Mouse (Mus musculus) urinary bladder, postnatal 36 days (tissue): ENCODE results near the gene Ptpn22.
"Not testable (repeated sequence)": the region's sequence is repeated elsewhere in the genome, so short reads cannot be mapped to it uniquely, and the experiment has no call there.

Experiments
- DNase-seq, 2 experiments: peaks; one replicate each; pipeline ENCODE4 v3.0.0; 2022; ENCODE audit warnings: low spot score in 2 of 2, mixed read lengths in 1 of 2

The Ptpn22 gene

DNA sequence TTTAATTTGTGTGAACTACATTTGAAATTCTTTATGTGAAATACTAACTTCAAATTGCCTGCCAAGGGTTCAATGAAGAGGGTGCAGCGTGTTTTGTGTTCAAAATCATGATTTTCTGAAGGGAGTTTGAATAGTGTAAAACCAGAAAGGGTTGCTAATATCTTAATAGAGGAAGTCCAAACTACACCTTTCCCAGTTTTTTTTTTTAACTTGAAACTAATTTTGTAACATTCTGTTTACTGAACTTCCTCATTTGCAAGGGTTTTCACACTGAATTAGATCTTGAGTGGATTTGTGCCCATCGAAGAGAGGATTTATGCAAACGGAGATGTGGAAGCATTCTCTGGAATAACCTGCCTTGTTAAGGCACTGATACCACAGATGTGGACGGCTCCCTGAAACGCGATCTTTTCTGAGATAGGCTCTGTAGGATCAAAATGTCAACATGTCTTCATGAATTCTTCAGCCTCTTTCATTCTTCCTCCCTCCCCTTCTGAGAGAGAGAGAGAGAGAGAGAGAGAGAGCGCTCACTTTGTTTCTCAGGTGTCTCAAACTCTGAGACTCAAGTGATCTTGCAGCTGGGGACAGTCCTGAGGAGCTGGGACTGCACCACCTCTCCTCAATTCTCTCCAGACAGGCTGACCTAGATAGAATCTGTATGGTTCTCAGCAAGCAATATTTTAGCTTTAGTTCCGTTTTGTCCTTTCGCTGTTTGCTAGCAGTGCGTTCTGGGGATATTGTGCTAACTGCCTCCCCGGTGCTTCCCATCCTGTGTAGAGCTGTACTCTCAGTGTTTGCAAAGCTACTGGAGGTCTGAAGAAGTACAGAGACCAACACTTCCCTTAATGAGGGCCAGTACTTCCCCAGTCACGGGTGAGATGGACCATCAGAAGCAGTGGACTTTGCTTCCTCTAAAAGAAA is at the start of gene Ptpn22:
Gene Ptpn22 (plus strand): TSS at position 915 of the 921 bp plus-strand sequence.
- DNase-seq = peak in 1 of 2 experiments; percentile 2

DNA sequence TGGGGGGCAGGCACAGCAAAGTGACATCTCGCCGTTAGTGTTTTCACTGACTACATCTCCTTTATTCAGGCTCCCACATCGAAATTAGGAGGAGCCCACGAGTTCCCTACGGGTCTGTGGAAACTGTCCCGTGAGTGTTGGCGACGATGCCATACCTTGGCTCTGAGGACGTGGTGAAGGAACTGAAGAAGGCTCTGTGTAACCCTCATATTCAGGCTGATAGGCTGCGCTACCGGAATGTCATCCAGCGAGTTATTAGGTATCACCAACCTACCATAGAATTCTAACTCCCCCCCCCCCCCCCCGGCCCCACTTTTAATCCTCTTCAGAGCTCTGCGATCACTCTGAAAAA is 49.8 kb upstream of the Ptpn22 start:
- DNase-seq = no peak

DNA sequence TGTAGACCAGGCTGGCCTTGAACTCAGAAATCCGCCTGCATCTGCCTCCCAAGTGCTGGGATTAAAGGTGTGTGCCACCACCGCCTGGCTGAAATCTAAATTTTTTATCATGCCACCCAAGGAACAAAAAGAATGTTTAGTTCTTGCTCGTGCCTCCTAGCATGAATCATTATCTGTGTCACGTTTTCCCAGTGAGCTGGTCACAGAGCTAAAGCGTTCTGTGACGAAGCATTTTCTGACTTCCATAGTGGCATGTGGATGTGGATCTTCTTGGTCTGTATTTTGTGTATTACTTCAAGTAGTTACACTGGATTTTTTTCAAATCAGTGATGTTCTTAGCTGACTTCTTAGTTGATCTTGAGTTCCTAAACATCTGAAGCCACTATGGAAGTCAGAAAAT is 48.6 kb upstream of the Ptpn22 start:
- no peak for DNase-seq

DNA sequence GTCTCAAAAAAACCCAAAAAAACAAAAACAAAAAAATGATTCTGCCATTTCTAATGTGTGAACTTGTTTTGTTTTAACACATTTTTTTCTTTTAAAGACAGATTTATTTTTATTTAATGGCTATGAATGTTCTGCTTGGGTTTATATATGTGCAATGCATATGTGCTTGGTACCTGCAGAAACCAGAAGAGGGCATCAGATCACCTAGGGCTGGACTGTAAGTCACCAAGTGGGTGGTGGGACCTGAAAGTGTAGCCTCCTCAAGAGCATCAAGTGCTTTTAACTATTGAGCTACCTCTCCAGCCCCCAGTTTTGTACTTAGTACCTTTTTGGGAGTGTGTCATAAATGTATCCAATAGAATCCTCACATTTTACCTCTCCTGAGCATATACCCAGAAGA is 32.0 kb upstream of the Ptpn22 start:
- DNase-seq = no peak

DNA sequence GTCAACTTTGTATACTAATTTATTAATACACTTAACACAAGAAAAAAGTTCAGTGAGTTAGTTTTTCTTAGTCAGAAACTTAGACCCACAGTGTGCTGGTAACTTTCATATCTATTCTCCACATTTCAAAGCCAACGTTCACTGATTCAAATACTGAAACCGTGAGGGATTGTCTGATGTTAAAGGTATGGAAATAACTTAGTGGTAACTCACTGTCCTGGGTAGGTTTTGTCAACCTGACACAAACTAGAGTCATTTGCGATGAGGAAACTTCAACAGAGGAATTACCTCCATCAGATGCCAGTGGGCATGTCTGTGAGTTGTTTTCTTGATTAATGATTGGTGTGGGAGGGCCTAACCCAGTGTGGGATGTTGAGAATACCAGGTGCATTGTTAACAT is 30.6 kb upstream of the Ptpn22 start:
- no peak for DNase-seq

DNA sequence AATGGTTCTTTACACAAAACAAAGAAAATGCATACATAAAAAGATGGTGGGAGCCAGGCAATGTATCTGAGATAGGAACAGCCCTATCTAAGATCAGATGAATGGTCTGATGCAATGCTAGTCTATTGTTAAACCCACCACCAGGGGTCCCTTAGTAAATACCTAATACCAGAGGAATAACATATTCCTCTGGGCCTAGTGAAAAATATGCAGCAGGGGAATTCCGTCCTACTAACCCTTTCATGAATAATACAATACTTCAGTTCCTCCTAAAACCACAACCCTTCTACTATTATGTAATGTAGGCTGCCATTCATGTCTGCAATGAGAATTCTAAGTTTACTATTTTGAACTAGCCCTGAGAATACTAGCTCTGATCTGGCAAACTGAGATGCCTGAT is 28.9 kb upstream of the Ptpn22 start:
- not testable (repeated sequence) for DNase-seq

DNA sequence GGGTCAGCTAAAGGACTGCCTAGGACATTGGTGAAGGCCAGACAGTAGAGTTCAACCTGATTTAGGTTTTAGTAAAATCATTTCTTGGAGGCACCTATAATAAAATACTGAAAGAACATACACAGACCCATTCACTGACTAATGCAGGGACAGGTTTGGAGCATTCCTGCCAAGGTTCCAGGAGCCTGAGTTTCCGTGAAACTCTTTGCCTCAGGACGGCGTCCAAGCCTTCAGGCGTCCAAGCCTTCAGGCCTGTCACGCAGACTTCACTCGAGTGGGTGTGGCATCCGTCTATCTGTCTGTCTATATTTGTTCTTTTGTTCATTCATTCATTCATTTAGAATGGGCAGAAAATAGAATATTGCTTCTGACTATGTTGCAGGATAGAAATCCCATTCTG is 28.4 kb upstream of the Ptpn22 start:
- DNase-seq = no peak

DNA sequence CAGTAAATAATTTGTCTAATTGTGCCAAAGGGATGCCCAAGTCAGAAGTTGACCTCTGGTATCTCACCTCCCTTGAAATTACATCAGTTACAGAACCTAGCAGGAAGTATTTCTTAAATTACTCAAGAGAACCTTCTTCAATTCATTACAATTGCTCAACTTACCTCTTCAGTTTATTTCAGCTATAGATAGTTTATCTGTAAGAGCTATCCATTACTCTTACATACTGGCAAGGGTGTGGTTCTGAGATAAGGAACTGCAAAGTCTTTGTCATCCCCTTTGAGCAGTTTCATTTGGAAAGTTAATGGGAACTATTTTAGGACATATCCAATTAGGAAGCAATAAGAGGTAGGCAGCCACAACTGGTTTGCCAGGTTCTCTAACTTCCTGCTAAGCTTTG is 27.2 kb upstream of the Ptpn22 start, which contains the start of gene Bcl2l15:
Gene Bcl2l15 (plus strand): TSS at position 176 of the 400 bp plus-strand sequence.
- DNase-seq = no peak

DNA sequence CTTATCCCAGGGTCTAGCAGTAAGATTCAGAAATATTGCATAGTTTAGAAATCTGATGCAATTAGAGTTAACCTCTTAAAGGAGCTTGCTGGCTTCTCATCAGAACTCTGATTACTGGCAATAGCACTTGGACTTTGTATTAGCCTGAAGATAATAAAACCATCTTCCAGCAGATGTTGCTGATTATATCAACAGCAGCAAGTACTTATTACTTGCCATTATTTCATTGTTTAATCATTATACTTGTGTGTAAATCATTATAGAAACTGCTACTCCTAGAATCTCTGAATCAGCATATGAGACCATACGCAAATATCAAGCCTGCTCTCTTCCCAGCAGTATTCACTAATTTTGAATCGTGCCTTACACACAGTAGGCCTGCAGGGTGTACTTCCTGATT is 25.6 kb upstream of the Ptpn22 start:
- DNase-seq = no peak

DNA sequence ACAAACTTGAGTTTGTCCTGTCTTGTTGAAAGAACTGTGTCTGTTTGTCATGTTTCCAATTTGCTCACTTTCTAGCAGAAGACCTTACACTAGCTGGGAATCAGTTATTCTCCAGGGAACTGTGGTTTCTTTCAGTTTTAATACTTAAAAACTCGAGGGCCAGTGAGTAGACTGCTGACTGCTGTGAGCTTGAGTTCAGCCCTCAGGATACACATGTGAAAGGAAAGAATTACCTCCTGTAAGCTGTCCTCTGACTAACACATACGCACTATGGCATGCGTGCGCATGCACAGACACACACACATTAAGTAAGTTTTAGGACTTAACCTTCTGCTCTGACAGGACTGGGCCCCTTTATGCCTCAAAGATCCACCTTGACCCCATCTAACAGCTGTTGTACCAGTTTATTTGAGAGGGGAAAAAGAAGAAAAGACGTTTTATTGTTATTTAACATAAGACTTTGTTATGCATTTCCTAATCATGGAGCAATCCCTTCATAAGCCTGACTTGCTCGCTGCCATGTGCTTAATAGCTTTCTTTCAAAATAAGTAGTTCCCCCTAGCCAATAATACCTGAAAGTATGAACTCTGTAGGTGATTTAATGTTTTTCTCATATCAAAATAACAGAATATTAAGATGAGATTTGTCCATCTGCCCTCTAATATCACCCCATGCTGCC is 24.2 kb upstream of the Ptpn22 start:
- no peak for DNase-seq

DNA sequence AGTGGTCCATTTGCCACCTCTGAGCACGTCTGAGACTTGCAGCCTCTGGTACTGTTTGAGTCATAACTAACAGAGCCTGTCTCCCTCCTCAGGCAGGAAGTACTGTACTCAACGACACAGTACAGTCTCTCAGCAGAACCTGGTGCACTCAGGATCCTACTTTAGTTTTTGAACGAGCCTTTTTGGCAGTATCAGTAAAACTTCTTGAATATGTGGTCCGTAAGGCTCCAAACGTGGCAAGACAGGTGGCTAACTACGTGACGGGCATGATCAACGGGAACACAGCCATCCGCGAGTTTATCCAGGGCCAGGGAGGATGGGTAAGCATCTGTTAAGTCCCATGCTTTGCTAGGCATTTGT is 23.7 kb upstream of the Ptpn22 start:
- no peak for DNase-seq

DNA sequence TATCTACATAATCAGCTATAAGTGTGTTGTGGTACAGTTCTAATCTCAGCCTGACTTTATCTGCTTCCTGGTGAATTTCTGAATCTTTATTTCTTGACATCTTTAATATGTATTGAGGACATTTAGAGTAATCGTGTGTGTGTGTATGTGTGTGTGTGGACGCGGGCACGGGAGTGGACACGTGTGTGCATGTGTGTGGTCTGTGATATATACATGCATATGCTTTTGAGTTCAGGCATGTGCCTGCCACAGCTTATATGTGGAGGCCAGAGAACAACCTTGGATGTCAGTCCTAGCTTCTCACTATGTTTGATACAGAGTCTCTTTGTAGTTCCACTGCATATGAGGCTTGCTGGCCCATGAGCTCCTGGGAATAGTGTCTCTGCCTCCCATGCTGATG is 23.1 kb upstream of the Ptpn22 start:
- DNase-seq = no peak

DNA sequence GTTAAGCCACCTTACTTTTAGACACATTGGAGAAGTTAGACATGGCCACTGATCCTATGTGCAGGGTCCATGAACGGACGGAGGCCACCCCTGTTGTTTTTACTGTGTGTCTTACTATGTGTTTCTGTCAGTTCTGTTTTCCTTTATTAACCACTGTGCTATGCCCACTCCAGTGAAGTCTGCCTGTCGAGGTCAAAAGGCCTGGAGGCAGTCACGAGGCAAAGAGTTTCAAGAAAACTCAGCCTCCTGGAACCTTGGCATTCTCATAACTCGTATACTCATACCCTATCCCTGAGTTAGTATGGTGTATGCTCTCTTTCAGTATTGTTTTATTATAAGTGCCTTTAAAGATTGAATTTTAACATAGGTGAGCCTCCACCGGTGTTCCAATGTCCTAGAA is 19.9 kb upstream of the Ptpn22 start:
- DNase-seq = no peak

DNA sequence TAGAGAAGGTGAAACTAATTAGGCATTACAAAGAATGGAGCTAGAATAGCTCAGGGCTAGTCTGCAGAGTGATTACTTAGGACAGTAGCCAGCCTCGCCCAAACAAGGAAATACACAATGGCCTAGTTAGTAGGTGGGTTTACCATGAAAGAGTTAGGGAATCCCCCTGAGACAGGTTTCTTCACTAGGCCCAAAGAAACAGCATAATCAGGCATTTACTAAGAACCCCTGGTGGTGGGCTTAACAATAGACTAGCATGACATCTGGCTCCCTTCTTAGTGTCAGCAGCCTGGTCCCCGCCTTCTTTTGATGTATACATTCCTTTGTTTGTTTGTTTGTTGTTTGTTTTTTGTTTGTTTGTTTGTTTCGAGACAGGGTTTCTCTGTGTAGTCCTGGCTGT is 19.4 kb upstream of the Ptpn22 start:
- not testable (repeated sequence) for DNase-seq

DNA sequence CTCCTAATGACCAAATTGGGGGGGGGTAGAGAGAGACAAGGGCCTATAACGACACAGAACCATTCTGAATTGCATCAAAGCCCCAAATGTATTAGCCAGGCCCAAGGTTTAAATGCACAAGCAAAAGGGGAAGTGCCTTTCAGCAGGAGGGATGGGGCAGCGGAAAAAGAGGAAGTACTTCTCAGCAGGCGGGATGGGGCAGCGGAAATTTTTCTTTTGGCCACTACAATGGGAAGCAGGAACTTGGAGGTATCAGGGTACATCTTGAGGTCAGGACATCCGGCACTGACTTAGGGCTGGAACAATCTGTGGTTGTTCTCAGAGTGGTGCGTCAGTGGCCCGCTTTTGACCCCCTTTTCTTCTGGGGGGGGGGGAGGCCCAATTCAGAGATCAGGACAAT is 18.6 kb upstream of the Ptpn22 start:
- DNase-seq = not testable (repeated sequence)

DNA sequence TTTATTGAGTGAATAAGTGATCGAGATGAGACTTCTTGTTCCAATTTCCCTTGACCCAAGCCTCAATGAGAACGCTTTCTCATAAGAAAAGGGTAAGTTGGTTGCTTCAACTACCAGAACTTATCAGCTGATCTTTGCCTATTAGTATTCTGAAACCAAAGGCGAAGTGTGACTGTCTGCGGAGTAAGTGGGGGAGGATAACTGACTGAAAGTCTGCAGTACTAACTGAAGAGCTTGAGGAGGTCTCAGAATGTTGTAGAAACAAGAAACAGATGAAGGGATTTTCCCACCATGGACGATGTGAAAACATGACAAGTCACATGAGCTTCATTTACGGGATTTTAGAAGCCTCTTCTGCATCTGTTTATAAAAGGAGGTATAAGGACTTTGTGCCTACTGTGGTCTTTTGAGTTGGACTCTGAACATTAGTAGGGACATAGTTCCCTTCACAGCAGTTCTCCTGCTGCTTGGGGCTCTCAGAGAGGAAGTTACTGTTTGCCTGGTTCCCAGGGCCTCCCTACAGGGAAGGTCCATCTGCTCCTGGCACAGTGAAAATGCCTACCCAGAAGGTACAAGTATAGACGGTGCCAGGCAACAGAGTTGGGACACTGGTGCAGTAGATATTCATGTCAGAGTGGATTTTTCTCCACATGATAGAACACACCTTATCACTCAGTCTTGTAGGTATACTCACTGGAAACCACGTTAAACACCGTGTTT is 8.8 kb upstream of the Ptpn22 start:
- no peak for DNase-seq

DNA sequence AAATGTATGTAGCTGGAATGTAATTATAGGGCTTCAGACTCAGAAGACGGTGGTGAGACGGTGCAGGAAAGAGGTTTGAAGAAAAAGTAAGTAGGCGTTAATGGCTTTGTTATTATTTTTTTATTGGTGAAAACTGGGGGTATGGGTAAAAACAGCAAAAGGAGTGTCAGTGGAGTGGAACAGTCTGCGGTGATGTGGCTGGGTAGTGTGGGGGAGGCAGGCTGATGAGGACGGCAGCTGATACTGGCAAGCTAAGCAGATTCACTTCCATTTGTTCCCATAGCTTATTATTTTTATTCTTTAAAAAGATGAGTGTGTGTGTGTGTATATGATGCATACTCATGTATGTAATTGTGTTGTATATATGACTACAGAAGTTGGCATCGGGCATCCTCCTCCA is 8.1 kb upstream of the Ptpn22 start:
- DNase-seq = no peak

DNA sequence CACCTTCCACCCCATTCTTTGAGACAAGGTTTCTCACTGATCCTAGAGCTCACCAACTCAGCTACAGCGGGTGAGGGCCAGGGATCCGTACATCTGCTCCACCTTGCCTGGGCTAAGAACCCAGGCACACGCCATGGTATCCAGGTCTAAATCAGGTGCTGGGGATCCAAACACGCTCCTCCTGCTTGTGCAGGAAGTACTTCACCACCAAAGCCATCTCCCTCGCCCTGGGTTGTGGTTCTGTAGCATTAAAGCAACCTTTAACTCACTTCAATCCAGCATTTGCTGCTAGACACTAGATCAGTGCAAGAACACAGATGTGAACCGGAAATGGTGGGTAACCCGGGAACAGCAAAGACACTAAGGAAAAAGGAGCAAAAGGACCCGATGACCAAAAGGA is 7.7 kb upstream of the Ptpn22 start:
- DNase-seq = no peak

DNA sequence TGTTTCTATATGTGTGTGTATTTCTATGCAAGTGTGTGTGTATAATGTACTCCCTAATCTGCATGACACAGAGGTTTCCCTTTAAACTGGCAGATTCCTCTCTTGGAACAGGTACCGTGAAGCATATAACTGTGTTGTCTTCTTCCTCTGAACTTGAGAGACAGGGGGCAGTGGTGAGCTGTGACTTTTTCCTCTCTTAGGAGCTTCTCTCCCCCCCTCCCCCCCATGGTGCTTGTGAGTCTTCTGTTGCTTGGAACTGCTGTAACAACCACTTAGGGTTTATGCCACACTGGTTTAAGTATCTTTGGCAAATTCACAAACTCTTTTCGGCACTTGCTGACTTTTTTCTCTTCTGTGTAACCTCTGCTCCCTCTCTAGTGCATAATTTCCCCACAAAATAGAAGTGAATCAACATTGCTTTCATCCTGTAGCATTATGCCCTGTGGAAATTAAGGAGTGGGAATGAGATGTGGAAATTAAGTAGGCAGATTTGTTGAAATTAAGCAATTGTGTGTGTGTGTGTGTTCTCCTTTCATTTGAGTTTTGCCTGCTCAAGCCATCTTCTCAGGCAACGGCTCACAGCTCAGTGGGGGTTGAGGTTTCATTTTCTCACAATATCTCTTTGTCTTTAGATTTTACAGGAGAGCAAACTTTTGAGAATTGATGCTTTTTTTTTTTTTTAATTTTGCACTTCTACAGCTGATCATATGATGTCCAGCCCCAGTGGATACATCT is 6.9 kb upstream of the Ptpn22 start:
- no peak for DNase-seq

DNA sequence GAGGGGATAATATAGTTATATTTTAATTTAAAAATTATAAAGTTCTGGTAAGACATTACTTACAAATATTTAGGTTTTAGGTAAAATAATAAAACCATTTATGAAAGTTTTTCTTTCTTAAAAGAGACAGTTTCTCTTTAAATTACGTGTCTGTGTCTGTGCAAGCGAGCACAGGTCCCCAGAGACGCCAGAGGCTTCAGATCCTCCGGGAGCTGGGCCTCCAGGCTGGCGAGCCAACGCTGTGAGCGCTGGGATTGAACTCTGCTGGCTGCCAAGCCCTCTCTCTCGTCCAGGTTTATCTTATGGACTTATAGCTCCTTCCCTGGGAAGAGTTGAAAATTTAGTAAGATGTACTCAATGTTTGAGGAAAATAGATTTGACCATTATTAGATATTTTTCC is 5.8 kb upstream of the Ptpn22 start:
- peak in 1 of 2 experiments; percentile 14 for DNase-seq

DNA sequence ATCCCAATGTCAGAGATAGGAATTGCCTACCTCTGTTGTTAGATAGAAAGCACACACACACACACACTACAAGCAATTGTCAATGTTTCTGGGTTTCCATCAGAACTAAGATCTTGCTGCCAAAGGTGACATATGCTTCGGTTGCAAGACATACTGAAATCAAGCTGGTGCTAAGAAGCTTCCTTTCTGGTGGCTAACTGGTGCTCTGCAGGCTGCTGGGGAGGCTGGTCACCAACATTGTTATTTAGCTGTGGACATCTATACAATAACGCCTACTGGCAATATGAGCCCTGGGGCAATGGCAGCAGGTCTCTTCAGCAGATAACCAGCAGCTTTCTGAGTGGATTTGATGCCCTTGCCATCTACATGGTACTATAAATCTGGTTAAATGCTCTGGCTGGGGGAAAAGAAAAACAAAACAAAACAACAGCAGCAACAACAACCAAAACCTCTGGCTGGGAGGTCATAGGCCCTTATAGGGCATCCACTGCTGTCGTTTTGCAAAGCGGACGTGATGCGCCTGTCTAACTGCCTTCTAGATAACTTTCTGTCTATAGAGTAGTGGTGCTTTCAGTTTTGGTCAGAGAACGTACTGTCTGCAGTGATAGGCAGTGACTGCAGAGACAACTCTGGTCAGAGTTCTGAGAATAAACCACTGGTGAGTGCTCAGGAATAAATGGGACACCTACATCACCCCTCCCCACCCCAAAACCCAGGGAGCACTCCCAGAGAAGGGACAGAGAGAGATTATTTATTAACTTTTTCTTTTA is 2.4 kb upstream of the Ptpn22 start:
- no peak for DNase-seq
